Mouse (Mus musculus): Measurements from ENCODE around the gene Fbxw10. TPM values are rescaled to one million over a fixed set of nuclear protein-coding genes. Genes with fewer than 3 reads are reported as not detected.

Gene Fbxw10
- polyA plus RNA-seq, 2 experiments = 0.56 to 0.67 TPM

GRCm38 (mm10) chr11:62873479-62873878 lies 26.6 kb downstream of the Fbxw10 start:
- TF ChIP-seq POLR2A (IDR thresholded peaks at IDR 0.05; ENCODE audit: borderline replicate concordance, extremely low read depth, insufficient read depth, insufficient read length) = no peak
- no peaks in the 10 kb centered on the region for H3K36me3 ChIP-seq (ENCODE audit: control insufficient read depth, insufficient read depth, low read length)
- H3K4me2 ChIP-seq (replicated peaks; ENCODE audit: low read depth, low read length, severe bottlenecking) = no peak overlapping the region
- DNase-seq (ENCODE audit: low spot score) (no peak), ATAC-seq (ENCODE audit: low FRiP score, low read depth) (no peak)
- no peak overlapping the region for H3K27ac ChIP-seq (replicated peaks; ENCODE audit: low read depth, low read length)
- 73% methylated on average over 9 of the region's 9 CpGs for WGBS
- no peak overlapping the region for H3K9ac ChIP-seq (ENCODE audit: low read depth, low read length, severe bottlenecking)
- H3K4me1 ChIP-seq (ENCODE audit: control insufficient read depth, insufficient read depth, low read length) = peaks cover 2% of the 10 kb centered on the region; the same call in 1 of the 2 replicates
- H3K9me3 ChIP-seq (ENCODE audit: control insufficient read depth, low read length) = no peaks in the 10 kb centered on the region
- H3K4me3 ChIP-seq (replicated peaks; ENCODE audit: low read length) = no peak overlapping the region
- H3K27me3 ChIP-seq (ENCODE audit: control insufficient read depth, insufficient read depth, low read length) = no peaks in the 10 kb centered on the region

GRCm38 (mm10) chr11:62875696-62876095 lies 28.8 kb downstream of the Fbxw10 start:
- DNase-seq (ENCODE audit: low spot score) (no peak), ATAC-seq (ENCODE audit: low FRiP score, low read depth) (no peak)
- TF ChIP-seq POLR2A (IDR thresholded peaks at IDR 0.05; ENCODE audit: borderline replicate concordance, extremely low read depth, insufficient read depth, insufficient read length) = no peak

GRCm38 (mm10) chr11:62876445-62876844 lies 29.6 kb downstream of the Fbxw10 start:
- Histone ChIP-seq H3K4me3 (replicated peaks; ENCODE audit: low read length) (no peak overlapping the region), H3K27me3 (ENCODE audit: control insufficient read depth, insufficient read depth, low read length) (no peaks in the 10 kb centered on the region), H3K9ac (ENCODE audit: low read depth, low read length, severe bottlenecking) (no peak overlapping the region), H3K36me3 (ENCODE audit: control insufficient read depth, insufficient read depth, low read length) (no peaks in the 10 kb centered on the region), H3K4me2 (replicated peaks; ENCODE audit: low read depth, low read length, severe bottlenecking) (no peak overlapping the region), H3K9me3 (ENCODE audit: control insufficient read depth, low read length) (no peaks in the 10 kb centered on the region), H3K27ac (replicated peaks; ENCODE audit: low read depth, low read length) (no peak overlapping the region), H3K4me1 (ENCODE audit: control insufficient read depth, insufficient read depth, low read length) (peaks cover 4% of the 10 kb centered on the region)
- ATAC-seq (ENCODE audit: low FRiP score, low read depth) (no peak), DNase-seq (ENCODE audit: low spot score) (no peak)
- WGBS = 69% methylated on average over 4 of the region's 4 CpGs
- no peak for TF ChIP-seq POLR2A (IDR thresholded peaks at IDR 0.05; ENCODE audit: borderline replicate concordance, extremely low read depth, insufficient read depth, insufficient read length)

More at GRCm38 (mm10) chr11:62875696-62876095, 28.8 kb downstream of the Fbxw10 start:
- Histone ChIP-seq H3K9me3 (ENCODE audit: control insufficient read depth, low read length) (no peaks in the 10 kb centered on the region), H3K36me3 (ENCODE audit: control insufficient read depth, insufficient read depth, low read length) (no peaks in the 10 kb centered on the region), H3K27me3 (ENCODE audit: control insufficient read depth, insufficient read depth, low read length) (no peaks in the 10 kb centered on the region), H3K4me1 (ENCODE audit: control insufficient read depth, insufficient read depth, low read length) (peaks cover 4% of the 10 kb centered on the region), H3K4me2 (replicated peaks; ENCODE audit: low read depth, low read length, severe bottlenecking) (no peak overlapping the region), H3K4me3 (replicated peaks; ENCODE audit: low read length) (no peak overlapping the region), H3K27ac (replicated peaks; ENCODE audit: low read depth, low read length) (no peak overlapping the region), H3K9ac (ENCODE audit: low read depth, low read length, severe bottlenecking) (no peak overlapping the region)
- 79% methylated on average over 1 of the region's 1 CpGs for WGBS

GRCm38 (mm10) chr11:62877391-62877790 lies 30.5 kb downstream of the Fbxw10 start:
- Histone ChIP-seq H3K9me3 (ENCODE audit: control insufficient read depth, low read length) (no peaks in the 10 kb centered on the region), H3K4me2 (replicated peaks; ENCODE audit: low read depth, low read length, severe bottlenecking) (no peak overlapping the region), H3K27ac (replicated peaks; ENCODE audit: low read depth, low read length) (no peak overlapping the region), H3K9ac (ENCODE audit: low read depth, low read length, severe bottlenecking) (no peak overlapping the region), H3K27me3 (ENCODE audit: control insufficient read depth, insufficient read depth, low read length) (no peaks in the 10 kb centered on the region), H3K4me1 (ENCODE audit: control insufficient read depth, insufficient read depth, low read length) (peaks cover 4% of the 10 kb centered on the region), H3K36me3 (ENCODE audit: control insufficient read depth, insufficient read depth, low read length) (0 out of 2 replicates have a peak, but pooled peaks cover 3% of the 10 kb centered on the region), H3K4me3 (replicated peaks; ENCODE audit: low read length) (no peak overlapping the region)
- 83% methylated on average over 1 of the region's 1 CpGs for WGBS
- DNase-seq (ENCODE audit: low spot score) (no peak), ATAC-seq (ENCODE audit: low FRiP score, low read depth) (no peak)
- no peak for TF ChIP-seq POLR2A (IDR thresholded peaks at IDR 0.05; ENCODE audit: borderline replicate concordance, extremely low read depth, insufficient read depth, insufficient read length)

- no peak for TF ChIP-seq POLR2A (IDR thresholded peaks at IDR 0.05; ENCODE audit: borderline replicate concordance, extremely low read depth, insufficient read depth, insufficient read length)
- no peak overlapping the region for H3K27ac ChIP-seq (replicated peaks; ENCODE audit: low read depth, low read length)
- peak overlapping the region; percentile 61 for H3K4me2 ChIP-seq (replicated peaks; ENCODE audit: low read depth, low read length, severe bottlenecking)
- WGBS = 28% methylated on average over 9 of the region's 9 CpGs
- peaks cover 4% of the 10 kb centered on the region for H3K4me1 ChIP-seq (ENCODE audit: control insufficient read depth, insufficient read depth, low read length)
- H3K4me3 ChIP-seq (replicated peaks; ENCODE audit: low read length) = peak overlapping the region; percentile 84
- 0 out of 2 replicates have a peak overlapping the region, but pooled peaks have one; percentile 13 for H3K9ac ChIP-seq (ENCODE audit: low read depth, low read length, severe bottlenecking)
- H3K27me3 ChIP-seq (ENCODE audit: control insufficient read depth, insufficient read depth, low read length) = no peaks in the 10 kb centered on the region
- peaks cover 12% of the 10 kb centered on the region; the same call in 1 of the 2 replicates for H3K36me3 ChIP-seq (ENCODE audit: control insufficient read depth, insufficient read depth, low read length)
- ATAC-seq (ENCODE audit: low FRiP score, low read depth) = peak; percentile 3; the same call in 1 of the 2 replicates
- no peak for DNase-seq (ENCODE audit: low spot score)
- H3K9me3 ChIP-seq (ENCODE audit: control insufficient read depth, low read length) = no peaks in the 10 kb centered on the region
These were observed 31.9 kb downstream of the Fbxw10 start for GRCm38 (mm10) chr11:62878728-62879127.
